Mouse (Mus musculus): ENCODE data around the gene Evpl. TPM values are rescaled to one million over a fixed set of nuclear protein-coding genes. Genes with fewer than 3 reads are reported as not detected.

Gene Evpl
- polyA plus RNA-seq, 1 experiment from 2014 or later = 0.33 TPM

- H3K36me3 ChIP-seq = peaks cover 80% of the 10 kb centered on the region
- H3K9ac ChIP-seq (replicated peaks) = no peak overlapping the region
- H3K4me1 ChIP-seq = no peaks in the 10 kb centered on the region
- no peak overlapping the region for H3K4me2 ChIP-seq (replicated peaks)
- no peaks in the 10 kb centered on the region for H3K27me3 ChIP-seq
- no peaks in the 10 kb centered on the region for H3K9me3 ChIP-seq
- no peak overlapping the region for H3K4me3 ChIP-seq
- ATAC-seq (replicated peaks) = no peak
- WGBS = 93% methylated on average over 3 of the region's 3 CpGs
- no peak overlapping the region for H3K27ac ChIP-seq (replicated peaks)
These were observed 15.3 kb upstream of the Evpl start for GRCm38 (mm10) chr11:116253076-116253600.

GRCm38 (mm10) chr11:116250898-116251297 lies 13.0 kb upstream of the Evpl start:
- H3K4me1 ChIP-seq = no peaks in the 10 kb centered on the region
- no peak overlapping the region for H3K27ac ChIP-seq (replicated peaks)
- no peak for ATAC-seq (replicated peaks)
- no peak overlapping the region for H3K4me2 ChIP-seq (replicated peaks)
- H3K36me3 ChIP-seq = peaks cover 94% of the 10 kb centered on the region
- WGBS = 91% methylated on average over 8 of the region's 8 CpGs
- H3K9ac ChIP-seq (replicated peaks) = no peak overlapping the region
- no peaks in the 10 kb centered on the region for H3K27me3 ChIP-seq
- no peak overlapping the region for H3K4me3 ChIP-seq
- no peaks in the 10 kb centered on the region for H3K9me3 ChIP-seq

GRCm38 (mm10) chr11:116247502-116248222 lies 9.8 kb upstream of the Evpl start:
- ATAC-seq (replicated peaks) = no peak
- no peak overlapping the region for H3K27ac ChIP-seq (replicated peaks)
- H3K4me2 ChIP-seq (replicated peaks) = no peak overlapping the region
- H3K36me3 ChIP-seq = peaks cover 92% of the 10 kb centered on the region
- WGBS = 84% methylated on average over 14 of the region's 14 CpGs
- no peaks in the 10 kb centered on the region for H3K9me3 ChIP-seq
- no peaks in the 10 kb centered on the region for H3K4me1 ChIP-seq
- no peak overlapping the region for H3K4me3 ChIP-seq
- H3K9ac ChIP-seq (replicated peaks) = no peak overlapping the region
- no peaks in the 10 kb centered on the region for H3K27me3 ChIP-seq

GRCm38 (mm10) chr11:116245616-116246015 lies 7.7 kb upstream of the Evpl start:
- WGBS = 86% methylated on average over 6 of the region's 6 CpGs
- Histone ChIP-seq H3K36me3 (peaks cover 71% of the 10 kb centered on the region), H3K4me1 (no peaks in the 10 kb centered on the region), H3K27me3 (no peaks in the 10 kb centered on the region), H3K9me3 (no peaks in the 10 kb centered on the region), H3K4me3 (no peak overlapping the region), H3K27ac (replicated peaks) (no peak overlapping the region), H3K9ac (replicated peaks) (no peak overlapping the region), H3K4me2 (replicated peaks) (no peak overlapping the region)
- ATAC-seq (replicated peaks) = no peak

- Histone ChIP-seq H3K36me3 (peaks cover 61% of the 10 kb centered on the region), H3K4me2 (replicated peaks) (no peak overlapping the region), H3K9ac (replicated peaks) (no peak overlapping the region), H3K4me1 (no peaks in the 10 kb centered on the region), H3K4me3 (no peak overlapping the region), H3K27me3 (no peaks in the 10 kb centered on the region), H3K9me3 (no peaks in the 10 kb centered on the region), H3K27ac (replicated peaks) (no peak overlapping the region)
- ATAC-seq (replicated peaks) = no peak
- WGBS = 91% methylated on average over 8 of the region's 8 CpGs
These were observed 6.7 kb upstream of the Evpl start for GRCm38 (mm10) chr11:116244580-116244979.

GRCm38 (mm10) chr11:116241744-116242235 lies 3.9 kb upstream of the Evpl start:
- H3K4me3 ChIP-seq = no peak overlapping the region
- H3K27ac ChIP-seq (replicated peaks) = no peak overlapping the region
- peaks cover 10% of the 10 kb centered on the region; the same call in 1 of the 2 replicates for H3K27me3 ChIP-seq
- H3K9ac ChIP-seq (replicated peaks) = no peak overlapping the region
- no peak for ATAC-seq (replicated peaks)
- no peaks in the 10 kb centered on the region for H3K9me3 ChIP-seq
- no peaks in the 10 kb centered on the region for H3K4me1 ChIP-seq
- H3K36me3 ChIP-seq = peaks cover 33% of the 10 kb centered on the region
- 64% methylated on average over 12 of the region's 12 CpGs for WGBS
- no peak overlapping the region for H3K4me2 ChIP-seq (replicated peaks)

GRCm38 (mm10) chr11:116239797-116240196 lies 1.9 kb upstream of the Evpl start:
- H3K9ac ChIP-seq (replicated peaks) = no peak overlapping the region
- H3K9me3 ChIP-seq = no peaks in the 10 kb centered on the region
- peaks cover 13% of the 10 kb centered on the region for H3K36me3 ChIP-seq
- H3K4me3 ChIP-seq = no peak overlapping the region
- peaks cover 10% of the 10 kb centered on the region; the same call in 1 of the 2 replicates for H3K27me3 ChIP-seq
- H3K27ac ChIP-seq (replicated peaks) = no peak overlapping the region
- no peak overlapping the region for H3K4me2 ChIP-seq (replicated peaks)
- WGBS = 11% methylated on average over 7 of the region's 7 CpGs
- ATAC-seq (replicated peaks) = no peak
- no peaks in the 10 kb centered on the region for H3K4me1 ChIP-seq

GRCm38 (mm10) chr11:116234901-116235300 lies 3.0 kb downstream of the Evpl start:
- Histone ChIP-seq H3K36me3 (no peaks in the 10 kb centered on the region), H3K9ac (replicated peaks) (no peak overlapping the region), H3K27me3 (peaks cover 10% of the 10 kb centered on the region; the same call in 1 of the 2 replicates), H3K4me2 (replicated peaks) (no peak overlapping the region), H3K4me3 (no peak overlapping the region), H3K27ac (replicated peaks) (no peak overlapping the region), H3K4me1 (no peaks in the 10 kb centered on the region), H3K9me3 (no peaks in the 10 kb centered on the region)
- 81% methylated on average over 8 of the region's 8 CpGs for WGBS
- no peak for ATAC-seq (replicated peaks)

- Histone ChIP-seq H3K9me3 (no peaks in the 10 kb centered on the region), H3K27ac (replicated peaks) (no peak overlapping the region), H3K36me3 (no peaks in the 10 kb centered on the region), H3K4me2 (replicated peaks) (no peak overlapping the region), H3K9ac (replicated peaks) (peak overlapping the region; percentile 19; the same call in 1 of the 2 replicates), H3K4me3 (no peak overlapping the region), H3K27me3 (no peaks in the 10 kb centered on the region), H3K4me1 (no peaks in the 10 kb centered on the region)
- 26% methylated on average over 17 of the region's 17 CpGs for WGBS
- ATAC-seq (replicated peaks) = no peak
These were observed 5.5 kb downstream of the Evpl start for GRCm38 (mm10) chr11:116232427-116232826.

GRCm38 (mm10) chr11:116228699-116229098 lies 9.2 kb downstream of the Evpl start:
- Histone ChIP-seq H3K9ac (replicated peaks) (no peak overlapping the region), H3K9me3 (no peaks in the 10 kb centered on the region)
- no peak for ATAC-seq (replicated peaks)

GRCm38 (mm10) chr11:116226414-116226813 lies 11.5 kb downstream of the Evpl start:
- no peak for ATAC-seq (replicated peaks)
- no peak overlapping the region for H3K9ac ChIP-seq (replicated peaks)
- H3K36me3 ChIP-seq = no peaks in the 10 kb centered on the region
- no peak overlapping the region for H3K4me3 ChIP-seq
- peaks cover 29% of the 10 kb centered on the region for H3K27me3 ChIP-seq
- H3K9me3 ChIP-seq = no peaks in the 10 kb centered on the region
- H3K27ac ChIP-seq (replicated peaks) = no peak overlapping the region
- no peak overlapping the region for H3K4me2 ChIP-seq (replicated peaks)
- H3K4me1 ChIP-seq = peaks cover 3% of the 10 kb centered on the region
- WGBS = 4% methylated on average over 2 of the region's 2 CpGs

More at GRCm38 (mm10) chr11:116228699-116229098, 9.2 kb downstream of the Evpl start:
- H3K4me1 ChIP-seq = no peaks in the 10 kb centered on the region
- H3K4me2 ChIP-seq (replicated peaks) = no peak overlapping the region
- H3K4me3 ChIP-seq = no peak overlapping the region
- no peaks in the 10 kb centered on the region for H3K36me3 ChIP-seq
- peaks cover 8% of the 10 kb centered on the region; the same call in 1 of the 2 replicates for H3K27me3 ChIP-seq
- WGBS = 78% methylated on average over 4 of the region's 4 CpGs
- no peak overlapping the region for H3K27ac ChIP-seq (replicated peaks)

- peaks cover 38% of the 10 kb centered on the region for H3K27me3 ChIP-seq
- H3K36me3 ChIP-seq = no peaks in the 10 kb centered on the region
- H3K27ac ChIP-seq (replicated peaks) = no peak overlapping the region
- no peak overlapping the region for H3K9ac ChIP-seq (replicated peaks)
- H3K9me3 ChIP-seq = no peaks in the 10 kb centered on the region
- H3K4me3 ChIP-seq = peak overlapping the region; percentile 23
- ATAC-seq (replicated peaks) = no peak
- peak overlapping the region; percentile 30 for H3K4me2 ChIP-seq (replicated peaks)
- H3K4me1 ChIP-seq = peaks cover 21% of the 10 kb centered on the region
- WGBS = 18% methylated on average over 23 of the region's 23 CpGs
These were observed 15.2 kb downstream of the Evpl start for GRCm38 (mm10) chr11:116222740-116223059.

All from forebrain, embryonic 15.5 days (tissue).